Mouse (Mus musculus): Measurements from ENCODE around the gene Bcas1. TPM values are rescaled to one million over a fixed set of nuclear protein-coding genes. Genes with fewer than 3 reads are reported as not detected.

The Bcas1 gene
- polyA plus RNA-seq, 1 experiment from 2014 or later: 1.4 TPM

GRCm38 (mm10) chr2:170385556-170385955, 42.1 kb downstream of the Bcas1 start:
- Histone ChIP-seq H3K9me3 (ENCODE audit: low read depth, low read length) (no peaks in the 10 kb centered on the region), H3K27ac (ENCODE audit: low read depth) (no peak overlapping the region), H3K9ac (no peak overlapping the region), H3K4me1 (ENCODE audit: insufficient read depth) (no peaks in the 10 kb centered on the region), H3K4me2 (no peak overlapping the region), H3K4me3 (ENCODE audit: low read depth, low read length) (no peak overlapping the region), H3K27me3 (ENCODE audit: insufficient read depth, low read length) (no peaks in the 10 kb centered on the region), H3K36me3 (ENCODE audit: insufficient read depth) (no peaks in the 10 kb centered on the region)
- no peak for DNase-seq
- no peak for ATAC-seq (ENCODE audit: insufficient read depth)
- no peak for TF ChIP-seq CTCF (IDR thresholded peaks at IDR 0.05; ENCODE audit: low read depth)
- 90% methylated on average over 1 of the region's 1 CpGs for WGBS

- TF ChIP-seq CTCF (IDR thresholded peaks at IDR 0.05; ENCODE audit: low read depth): no peak
These were observed 42.9 kb downstream of the Bcas1 start for GRCm38 (mm10) chr2:170384770-170385169.

GRCm38 (mm10) chr2:170373391-170373790, 54.3 kb downstream of the Bcas1 start:
- Histone ChIP-seq H3K9me3 (ENCODE audit: low read depth, low read length) (no peaks in the 10 kb centered on the region), H3K4me1 (ENCODE audit: insufficient read depth) (no peaks in the 10 kb centered on the region), H3K4me3 (ENCODE audit: low read depth, low read length) (no peak overlapping the region), H3K27ac (ENCODE audit: low read depth) (no peak overlapping the region), H3K9ac (no peak overlapping the region), H3K36me3 (ENCODE audit: insufficient read depth) (no peaks in the 10 kb centered on the region), H3K27me3 (ENCODE audit: insufficient read depth, low read length) (no peaks in the 10 kb centered on the region), H3K4me2 (no peak overlapping the region)
- TF ChIP-seq CTCF (IDR thresholded peaks at IDR 0.05; ENCODE audit: low read depth): no peak
- DNase-seq (no peak), ATAC-seq (ENCODE audit: insufficient read depth) (no peak)
- 84% methylated on average over 10 of the region's 10 CpGs for WGBS

More at GRCm38 (mm10) chr2:170384770-170385169, 42.9 kb downstream of the Bcas1 start:
- DNase-seq (no peak), ATAC-seq (ENCODE audit: insufficient read depth) (no peak)
- Histone ChIP-seq H3K9me3 (ENCODE audit: low read depth, low read length) (no peaks in the 10 kb centered on the region), H3K36me3 (ENCODE audit: insufficient read depth) (no peaks in the 10 kb centered on the region), H3K4me2 (no peak overlapping the region), H3K4me1 (ENCODE audit: insufficient read depth) (no peaks in the 10 kb centered on the region), H3K4me3 (ENCODE audit: low read depth, low read length) (no peak overlapping the region), H3K9ac (no peak overlapping the region), H3K27me3 (ENCODE audit: insufficient read depth, low read length) (no peaks in the 10 kb centered on the region), H3K27ac (ENCODE audit: low read depth) (no peak overlapping the region)
- 73% methylated on average over 1 of the region's 1 CpGs for WGBS

- Histone ChIP-seq H3K4me1 (ENCODE audit: insufficient read depth) (peaks cover 13% of the 10 kb centered on the region), H3K4me3 (ENCODE audit: low read depth, low read length) (no peak overlapping the region), H3K4me2 (no peak overlapping the region), H3K9me3 (ENCODE audit: low read depth, low read length) (no peaks in the 10 kb centered on the region), H3K36me3 (ENCODE audit: insufficient read depth) (no peaks in the 10 kb centered on the region), H3K9ac (no peak overlapping the region), H3K27me3 (ENCODE audit: insufficient read depth, low read length) (no peaks in the 10 kb centered on the region), H3K27ac (ENCODE audit: low read depth) (peak overlapping the region; percentile 93; the same call in 1 of the 2 replicates)
- ATAC-seq (ENCODE audit: insufficient read depth): peak; percentile 56
- DNase-seq: peak; percentile 17
- no peak for TF ChIP-seq CTCF (IDR thresholded peaks at IDR 0.05; ENCODE audit: low read depth)
- WGBS: 42% methylated on average over 2 of the region's 2 CpGs
These were observed 62.0 kb downstream of the Bcas1 start for GRCm38 (mm10) chr2:170365676-170366075.

- Histone ChIP-seq H3K4me1 (ENCODE audit: insufficient read depth) (peaks cover 13% of the 10 kb centered on the region), H3K4me2 (peak overlapping the region; percentile 35; the same call in 1 of the 2 replicates), H3K27me3 (ENCODE audit: insufficient read depth, low read length) (no peaks in the 10 kb centered on the region), H3K4me3 (ENCODE audit: low read depth, low read length) (no peak overlapping the region), H3K36me3 (ENCODE audit: insufficient read depth) (no peaks in the 10 kb centered on the region), H3K9me3 (ENCODE audit: low read depth, low read length) (no peaks in the 10 kb centered on the region), H3K27ac (ENCODE audit: low read depth) (peak overlapping the region; percentile 93), H3K9ac (no peak overlapping the region)
- DNase-seq (peak; percentile 89), ATAC-seq (ENCODE audit: insufficient read depth) (peak; percentile 86)
- TF ChIP-seq CTCF (IDR thresholded peaks at IDR 0.05; ENCODE audit: low read depth): no peak
- 20% methylated on average over 3 of the region's 3 CpGs for WGBS
These were observed 62.4 kb downstream of the Bcas1 start for GRCm38 (mm10) chr2:170365271-170365670.

- peak; percentile 38 for TF ChIP-seq CTCF (IDR thresholded peaks at IDR 0.05; ENCODE audit: low read depth)
- H3K9me3 ChIP-seq (ENCODE audit: low read depth, low read length): no peaks in the 10 kb centered on the region; the same call in 1 of the 2 replicates
- H3K27ac ChIP-seq (ENCODE audit: low read depth): no peak overlapping the region
- no peaks in the 10 kb centered on the region for H3K27me3 ChIP-seq (ENCODE audit: insufficient read depth, low read length)
- no peak overlapping the region for H3K9ac ChIP-seq
- WGBS: 55% methylated on average over 16 of the region's 16 CpGs
- H3K4me3 ChIP-seq (ENCODE audit: low read depth, low read length): no peak overlapping the region
- H3K4me1 ChIP-seq (ENCODE audit: insufficient read depth): no peaks in the 10 kb centered on the region
- 0 out of 2 replicates have a peak overlapping the region, but pooled peaks have one; percentile 12 for H3K4me2 ChIP-seq
- H3K36me3 ChIP-seq (ENCODE audit: insufficient read depth): no peaks in the 10 kb centered on the region
- DNase-seq (no peak), ATAC-seq (ENCODE audit: insufficient read depth) (no peak)
These were observed 70.8 kb downstream of the Bcas1 start for GRCm38 (mm10) chr2:170356667-170357374.

- H3K27ac ChIP-seq (ENCODE audit: low read depth): 0 out of 2 replicates have a peak overlapping the region, but pooled peaks have one; percentile 42
- peak; percentile 41; the same call in 1 of the 2 replicates for ATAC-seq (ENCODE audit: insufficient read depth)
- H3K4me1 ChIP-seq (ENCODE audit: insufficient read depth): no peaks in the 10 kb centered on the region
- WGBS: 12% methylated on average over 10 of the region's 10 CpGs
- TF ChIP-seq CTCF (IDR thresholded peaks at IDR 0.05; ENCODE audit: low read depth): peak; percentile 91
- no peak overlapping the region for H3K4me3 ChIP-seq (ENCODE audit: low read depth, low read length)
- H3K27me3 ChIP-seq (ENCODE audit: insufficient read depth, low read length): no peaks in the 10 kb centered on the region
- peak overlapping the region; percentile 40 for H3K4me2 ChIP-seq
- DNase-seq: peak; percentile 92
- H3K36me3 ChIP-seq (ENCODE audit: insufficient read depth): no peaks in the 10 kb centered on the region
- no peaks in the 10 kb centered on the region; the same call in 1 of the 2 replicates for H3K9me3 ChIP-seq (ENCODE audit: low read depth, low read length)
- no peak overlapping the region for H3K9ac ChIP-seq
These were observed 72.7 kb downstream of the Bcas1 start for GRCm38 (mm10) chr2:170354963-170355367.
